Mouse (Mus musculus) urinary bladder, adult 2 months (tissue): Measurements from ENCODE around the gene Cerk. TPM values are rescaled to one million over a fixed set of nuclear protein-coding genes. Genes with fewer than 3 reads are reported as not detected.
"Not testable (repeated sequence)": the region's sequence is repeated elsewhere in the genome, so short reads cannot be mapped to it uniquely, and the experiment has no call there.

ENCODE experiments used
- DNase-seq: peaks from one replicate; pipeline ENCODE4 v3.0.0; 2022; ENCODE audit warnings: low spot score
- polyA plus RNA-seq: library from polyadenylated mRNA; depleted of rRNA; stranded (reverse); fragments of >200 nt; gene quantifications from 2 replicates; pipeline ENCODE4 v1.2.3, GENCODE M21; 2012; rRNA removed

Cerk gene
- polyA plus RNA-seq: 10.9 and 12.1 TPM in 2 replicates

GRCm38 (mm10) chr15:86185689-86186569, at the start of gene Cerk:
Gene Cerk (minus strand): TSS chr15:86186141.
- peak; percentile 72 for DNase-seq

DNA sequence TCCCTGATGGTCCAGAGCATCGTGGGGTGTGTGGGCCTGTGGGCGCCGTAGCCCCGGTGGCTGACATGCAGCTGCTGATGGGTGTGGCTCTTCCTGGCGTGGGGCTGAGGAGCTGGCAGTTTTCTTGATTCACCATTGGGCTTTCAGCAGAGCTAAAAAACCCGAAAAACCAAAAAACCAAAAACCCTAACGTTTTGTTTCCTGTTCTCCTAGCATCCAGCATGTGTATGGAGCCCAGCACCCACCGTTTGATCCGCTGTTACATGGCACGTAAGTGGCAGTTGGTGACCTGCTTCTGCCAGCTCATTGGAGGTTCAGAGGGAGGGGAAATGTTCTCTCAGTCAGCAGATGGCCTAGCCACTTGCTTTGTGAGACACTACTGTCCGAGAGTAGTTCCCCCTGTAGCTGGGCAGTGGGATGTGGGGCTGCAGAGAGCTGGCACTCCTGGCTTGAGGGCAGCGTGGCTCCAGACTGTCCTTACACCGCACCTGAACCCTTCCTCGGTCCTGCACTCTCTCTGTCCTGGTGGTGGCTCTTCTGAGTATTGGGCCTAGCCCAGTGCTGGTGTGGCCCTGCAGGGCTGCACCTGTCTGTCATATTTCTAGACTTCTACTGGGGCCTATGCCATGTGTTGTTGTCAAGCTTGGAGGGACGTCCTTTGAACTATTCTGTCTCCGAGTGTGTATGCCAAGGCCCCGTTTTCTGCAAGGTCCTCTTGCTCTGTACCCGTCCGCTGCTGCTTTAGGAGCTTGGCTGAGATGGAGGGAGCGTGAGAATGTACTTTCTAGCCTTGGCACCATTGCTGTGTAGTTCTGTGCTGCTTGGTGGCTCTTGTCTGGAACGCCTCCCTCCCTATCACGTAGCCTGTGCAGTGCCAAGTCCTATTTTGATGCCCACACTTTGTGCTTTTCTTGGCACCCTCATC, 48.8 kb upstream of the Cerk start:
- DNase-seq: no peak

DNA sequence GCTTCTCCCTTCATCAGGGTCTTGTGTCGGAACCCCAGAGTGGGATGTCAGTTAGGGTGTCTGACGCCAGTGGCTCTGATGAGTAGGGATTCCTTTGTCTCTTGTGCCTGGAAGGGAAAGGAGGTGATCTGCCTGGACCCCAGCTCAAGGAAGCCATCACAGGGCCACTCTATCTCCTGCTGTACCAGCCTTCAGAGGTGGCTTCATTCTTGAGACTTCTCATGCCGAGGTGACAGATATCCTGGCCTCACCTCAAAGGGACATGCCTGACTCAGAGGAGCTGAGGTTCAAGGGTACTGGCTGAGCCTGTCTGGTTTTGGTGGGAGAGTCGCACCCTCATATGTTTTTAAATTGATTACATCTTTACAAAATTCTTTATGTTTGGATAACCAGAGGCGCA, 48.1 kb upstream of the Cerk start:
- DNase-seq: no peak

DNA sequence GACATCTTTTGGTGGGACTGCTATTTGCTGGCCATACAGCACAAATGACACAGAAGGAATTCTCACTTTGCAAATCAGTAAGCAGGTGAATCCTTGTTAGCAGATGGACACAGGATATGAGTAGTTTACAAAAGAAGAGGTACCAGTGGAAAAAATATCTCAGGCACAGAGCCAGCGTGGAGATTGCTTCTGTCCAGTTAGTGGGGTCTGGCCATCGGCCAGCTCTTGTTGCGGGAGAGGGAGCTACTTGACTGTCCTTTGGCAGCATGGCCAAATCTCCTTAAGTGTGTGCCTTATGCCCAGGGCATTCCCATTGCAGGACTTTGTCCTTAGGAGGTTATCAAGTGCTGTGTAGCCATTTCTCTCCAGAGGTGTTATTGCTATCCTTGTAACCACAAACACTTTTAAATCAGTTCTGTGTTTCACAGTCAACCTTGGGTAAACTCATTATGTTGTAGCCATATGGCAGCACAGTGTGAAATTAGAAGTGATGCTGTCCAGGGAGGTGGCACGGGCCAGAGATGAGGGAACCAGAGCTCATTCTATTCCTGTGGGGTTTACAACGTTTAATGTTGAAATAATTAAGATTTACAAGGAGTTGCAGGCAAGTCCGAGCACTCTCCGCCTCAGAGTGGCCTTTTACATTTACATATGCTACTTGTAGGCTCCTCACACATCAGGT, 46.0 kb upstream of the Cerk start:
- DNase-seq: no peak

DNA sequence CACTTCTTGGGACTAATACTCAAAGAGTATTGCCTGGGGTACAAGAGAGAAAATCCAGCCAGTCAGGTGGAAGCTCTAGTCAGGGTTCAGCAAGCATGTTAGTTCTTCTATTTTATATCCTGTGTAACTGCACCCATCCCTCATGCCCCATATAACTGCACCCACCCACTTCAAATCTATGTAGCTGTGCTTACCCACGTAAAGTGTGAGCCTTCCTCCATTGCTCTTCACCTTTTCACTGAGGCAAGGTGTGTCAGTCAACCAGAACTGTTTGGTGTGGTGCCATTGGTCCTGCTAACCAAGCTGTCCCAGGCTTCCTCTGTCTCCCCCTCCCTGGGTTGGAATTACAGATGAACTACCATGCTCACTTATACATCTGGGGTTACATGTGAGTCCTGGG, 45.2 kb upstream of the Cerk start:
- DNase-seq: no peak

DNA sequence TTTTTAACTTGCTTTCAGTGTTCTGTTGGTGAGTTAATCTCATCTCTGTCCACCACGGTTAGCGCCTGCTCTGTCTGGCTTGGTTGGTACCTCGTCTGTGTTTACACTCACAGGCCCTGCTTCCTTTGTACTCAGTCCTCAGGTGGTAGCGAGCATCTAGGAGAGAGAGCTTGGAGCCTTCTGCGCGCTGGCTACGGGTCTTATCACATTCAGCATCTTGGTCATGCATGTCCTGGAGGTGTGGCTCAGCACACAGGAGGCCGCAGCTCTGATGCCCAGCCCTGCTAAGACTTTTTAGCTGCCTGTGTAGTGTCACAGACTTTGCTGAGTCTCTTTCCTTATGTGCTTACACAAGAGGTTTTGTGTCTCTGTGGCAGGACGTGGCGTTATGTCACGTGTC, 43.7 kb upstream of the Cerk start:
- DNase-seq: no peak

DNA sequence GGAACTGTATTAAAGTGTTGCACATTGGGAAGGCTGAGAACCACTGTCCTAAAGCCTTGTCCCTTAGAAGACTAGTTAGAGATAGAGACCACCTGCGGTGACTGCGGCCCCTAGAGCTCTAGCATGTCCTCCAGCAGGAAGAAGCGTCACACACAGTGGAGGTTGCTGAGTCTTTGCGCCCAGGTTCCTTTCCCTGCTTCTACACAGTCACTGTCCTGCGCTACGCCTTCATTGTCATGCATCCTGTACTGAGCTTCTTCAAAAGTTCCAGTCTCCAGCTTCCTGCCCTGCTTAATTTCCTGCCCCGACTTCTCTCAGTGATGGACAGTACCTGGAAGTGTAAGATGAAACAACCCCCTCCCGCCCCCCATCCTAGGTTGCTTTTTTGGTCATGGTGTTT, 43.1 kb upstream of the Cerk start:
- DNase-seq: no peak

DNA sequence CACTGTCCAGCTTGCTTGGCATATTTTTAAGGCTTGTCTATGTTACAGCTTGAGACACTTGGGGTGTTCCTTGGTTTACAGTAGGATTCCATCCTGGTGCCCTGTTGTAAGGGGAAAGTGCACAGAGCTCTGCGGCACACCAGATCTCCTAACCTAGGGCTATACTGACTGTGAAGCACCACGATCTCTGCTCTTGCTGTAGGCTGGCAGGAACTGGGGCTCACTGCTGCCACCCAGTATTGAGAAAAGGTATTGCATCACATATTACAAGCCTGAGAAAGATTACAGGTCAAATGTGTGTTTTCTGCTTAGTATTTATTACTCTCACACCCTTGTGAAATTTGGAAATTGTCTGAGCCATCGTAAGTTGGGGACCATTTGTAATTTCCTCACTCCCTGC, 42.2 kb upstream of the Cerk start:
- DNase-seq: no peak

GRCm38 (mm10) chr15:86226968-86227367, 41.0 kb upstream of the Cerk start:
- no peak for DNase-seq

DNA sequence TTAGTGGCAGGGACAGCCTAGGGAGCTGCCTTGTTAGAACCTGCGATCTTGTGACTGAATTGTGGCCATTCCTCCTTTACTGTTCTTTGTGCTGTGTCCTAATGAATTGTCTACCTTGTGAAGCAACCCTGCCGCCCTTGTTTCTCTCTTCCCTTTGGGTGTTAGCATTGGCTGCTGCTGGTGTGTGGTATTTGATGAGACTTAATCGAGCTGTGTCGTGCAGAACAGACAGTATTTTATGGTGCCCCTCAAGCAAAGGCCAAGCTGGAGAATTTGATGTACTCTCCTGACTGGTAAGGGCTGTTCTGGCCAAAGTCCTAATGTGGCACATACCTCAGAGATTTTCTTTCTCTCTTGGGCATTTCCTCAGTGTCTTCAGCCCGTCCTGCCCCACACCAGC, 40.3 kb upstream of the Cerk start:
- no peak for DNase-seq

DNA sequence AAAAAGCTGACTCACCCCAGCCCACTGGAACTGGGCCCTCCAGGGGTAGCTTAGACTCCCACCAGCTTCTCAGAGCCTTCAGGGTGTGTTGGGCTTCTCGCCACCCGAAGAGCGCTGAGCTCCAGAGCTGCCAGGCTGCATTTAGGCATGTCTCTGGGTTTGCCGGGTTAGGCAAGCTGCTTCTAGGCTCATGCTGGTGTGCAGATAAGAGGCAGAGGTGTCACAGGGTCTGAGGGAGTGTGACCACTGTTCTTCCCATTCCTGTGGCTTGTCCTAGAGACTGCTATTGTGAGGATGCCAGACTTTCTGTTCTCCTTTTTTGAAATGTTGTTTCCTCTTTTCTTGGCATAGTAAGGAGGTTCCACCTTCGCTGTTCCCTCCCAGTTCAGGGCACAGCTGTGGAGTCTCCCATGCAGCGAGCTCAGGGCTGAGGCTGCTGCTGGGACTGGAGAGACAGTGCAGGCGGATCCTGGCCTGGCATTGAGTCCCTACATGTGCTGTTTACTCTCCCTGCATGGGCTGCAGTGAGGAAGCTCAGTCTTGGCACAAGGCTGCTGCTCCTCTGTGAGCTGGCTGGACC, 39.1 kb upstream of the Cerk start:
- DNase-seq: no peak

- not testable (repeated sequence) for DNase-seq
These were observed 36.0 kb upstream of the Cerk start for GRCm38 (mm10) chr15:86221901-86222300.

- no peak for DNase-seq
These were observed 35.4 kb upstream of the Cerk start for GRCm38 (mm10) chr15:86221369-86221768.

DNA sequence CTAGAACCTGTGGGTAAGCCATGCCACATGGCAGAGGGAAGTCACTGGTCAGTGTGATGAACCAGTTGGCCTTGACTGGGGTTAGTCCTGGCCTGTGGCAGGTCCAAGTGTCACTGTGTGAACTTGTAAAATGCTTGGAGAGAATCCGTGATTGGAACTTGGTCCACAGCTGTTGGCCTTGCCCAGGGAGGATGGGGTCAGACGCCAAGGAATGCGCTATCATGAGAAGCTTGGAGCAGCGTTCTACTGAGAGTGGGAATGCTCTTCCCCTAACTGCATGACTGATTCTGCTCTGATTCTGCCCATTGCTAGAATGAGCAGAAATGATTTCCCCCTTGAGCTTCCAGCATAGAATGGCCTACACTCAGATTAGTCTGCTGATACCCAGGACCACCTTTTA, 34.8 kb upstream of the Cerk start:
- no peak for DNase-seq

GRCm38 (mm10) chr15:86220229-86220630, 34.3 kb upstream of the Cerk start:
- no peak for DNase-seq

DNA sequence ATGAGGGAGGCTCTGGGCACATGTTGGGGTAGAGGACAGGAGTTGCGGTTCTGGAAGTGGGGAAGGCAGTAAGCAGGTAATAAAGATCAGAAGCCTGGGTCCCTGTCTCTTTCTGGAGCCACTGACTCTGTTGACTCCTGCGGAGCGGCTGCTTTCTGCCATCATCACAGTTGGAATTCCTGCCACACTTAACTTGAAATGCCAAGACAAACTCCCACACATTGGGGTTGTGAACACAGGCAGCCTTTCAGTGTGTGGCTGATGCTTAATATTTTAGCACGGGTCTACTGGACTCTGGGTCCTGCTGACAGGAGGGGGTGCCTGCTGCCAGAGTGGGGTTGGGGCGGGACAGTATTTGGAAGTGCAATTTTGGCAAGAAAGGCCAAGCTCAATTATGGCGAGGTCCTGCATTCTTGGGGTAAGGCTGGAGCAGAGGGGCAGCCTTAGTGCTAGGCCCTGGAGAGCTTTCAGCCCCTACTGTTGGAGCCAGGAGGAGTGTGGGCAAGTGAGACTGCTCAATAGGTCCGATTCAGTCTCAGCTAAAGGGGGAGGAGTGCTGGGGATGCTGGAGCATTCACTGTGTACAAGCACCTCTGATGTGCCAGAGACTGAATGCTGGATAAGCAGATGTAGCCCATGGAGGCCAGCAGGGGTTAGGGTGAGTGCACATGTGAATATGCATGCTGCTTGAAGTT, 33.7 kb upstream of the Cerk start:
- no peak for DNase-seq

GRCm38 (mm10) chr15:86216641-86217040, 30.7 kb upstream of the Cerk start:
- not testable (repeated sequence) for DNase-seq

- no peak for DNase-seq
These were observed 28.7 kb upstream of the Cerk start for GRCm38 (mm10) chr15:86214549-86215201.

- peak; percentile 76 for DNase-seq
These were observed 28.0 kb upstream of the Cerk start, which contains the start of gene Tbc1d22a for GRCm38 (mm10) chr15:86213753-86214548. Gene Tbc1d22a (plus strand): TSS chr15:86214459.

DNA sequence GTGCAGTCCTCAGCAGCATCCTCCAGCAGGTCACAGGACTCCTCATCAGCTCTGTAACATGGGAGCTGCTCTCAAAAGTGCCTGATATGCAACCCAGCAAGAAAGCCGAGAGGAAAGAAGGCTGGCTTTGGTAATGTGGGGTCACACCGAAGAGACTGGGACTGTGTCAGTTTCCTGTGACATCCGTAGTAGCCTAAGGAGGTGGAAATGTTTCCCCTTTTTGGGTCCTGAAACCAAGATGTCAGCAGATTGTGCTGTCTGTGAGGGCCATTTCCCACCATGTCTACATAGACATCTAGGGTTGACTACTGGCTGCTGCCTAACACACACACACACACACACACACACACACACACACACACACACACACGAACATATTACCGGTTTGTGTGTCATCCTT, 26.3 kb upstream of the Cerk start:
- DNase-seq: not testable (repeated sequence)
